Mouse (Mus musculus): ENCODE results near the gene Erich6. TPM values are rescaled to one million over a fixed set of nuclear protein-coding genes. Genes with fewer than 3 reads are reported as not detected.

Gene Erich6
- total and polyA plus RNA-seq, 3 experiments, result not detected

DNA sequence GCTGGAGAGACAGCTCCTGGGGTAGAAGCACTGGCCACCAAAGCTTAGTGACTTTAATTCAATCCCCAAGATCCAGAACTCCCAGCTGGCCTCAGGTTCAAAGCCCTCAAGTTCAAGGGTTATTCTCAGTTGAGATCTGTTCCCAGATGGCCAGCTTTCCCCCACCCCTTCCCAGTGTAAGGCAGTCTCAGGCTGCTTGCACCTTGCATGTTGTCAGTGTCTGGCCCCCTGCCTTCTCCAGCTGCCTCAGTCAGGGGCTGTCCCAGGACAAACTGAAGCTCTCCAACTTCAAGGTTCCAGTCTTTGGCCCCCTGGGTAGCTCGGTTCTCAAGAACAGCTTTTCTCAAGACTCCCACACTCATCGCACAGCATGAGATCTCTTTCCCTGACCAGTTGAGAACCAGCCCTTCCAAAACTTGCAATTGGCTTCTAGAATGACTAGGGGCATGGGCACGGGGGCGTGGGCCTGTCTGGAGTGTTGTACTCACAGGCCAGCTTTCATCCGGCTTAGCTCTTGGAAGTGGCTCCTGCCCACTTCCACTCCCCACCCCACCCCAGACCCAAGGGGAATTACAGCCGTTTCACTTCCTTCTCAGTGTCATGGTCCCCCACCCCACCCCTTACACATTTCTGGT is 34.7 kb upstream of the Erich6 start (continued):
- TF ChIP-seq SIN3A (IDR thresholded peaks at IDR 0.05; ENCODE audit: low read length), result peak; percentile 9; the same call in 1 of the 2 replicates
- peak; percentile 7; the same call in 1 of the 2 replicates for TF ChIP-seq MAX (IDR thresholded peaks at IDR 0.05; ENCODE audit: low read length)
- TF ChIP-seq POLR2A (IDR thresholded peaks at IDR 0.05; ENCODE audit: low read depth, low read length), result 0 out of 2 replicates have a peak, but pooled peaks have one; percentile 25
- TF ChIP-seq CTCF (conservative IDR thresholded peaks at IDR 0.05 in 1 of 2, IDR thresholded peaks at IDR 0.05 in 1 of 2; ENCODE audit: low read depth in 2 of 2, low read length in 2 of 2), result no peak
- 0 out of 2 replicates have a peak, but pooled peaks have one; percentile 43 for TF ChIP-seq MAFK (IDR thresholded peaks at IDR 0.05; ENCODE audit: insufficient replicate concordance, low read length)
- TF ChIP-seq NELFE (IDR thresholded peaks at IDR 0.05; ENCODE audit: low read depth, low read length), result no peak
- 0 out of 2 replicates have a peak, but pooled peaks have one; percentile 81 for TF ChIP-seq MAZ (IDR thresholded peaks at IDR 0.05; ENCODE audit: low read depth, low read length)
- TF ChIP-seq JUN (IDR thresholded peaks at IDR 0.05; ENCODE audit: insufficient read depth, low read depth, low read length), result no peak

DNA sequence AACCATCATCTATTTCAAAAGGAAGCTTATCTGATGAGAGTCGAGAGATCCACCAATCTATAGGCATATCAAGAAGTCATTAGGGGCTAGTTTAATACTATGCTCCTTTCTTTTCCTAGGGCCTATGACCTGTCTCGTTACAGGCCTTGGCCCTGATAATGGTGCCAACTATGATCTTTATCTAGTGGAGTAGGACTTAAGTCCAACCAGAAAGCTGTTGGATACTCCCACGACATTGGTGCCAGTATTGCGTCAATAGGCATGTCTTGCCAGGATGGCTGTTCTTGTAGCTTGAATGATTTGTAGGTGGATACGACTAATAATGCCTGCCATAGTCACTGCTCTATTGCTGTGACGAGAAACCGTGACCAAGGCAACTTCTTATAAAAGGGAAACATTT is 27.0 kb upstream of the Erich6 start:
- in situ Hi-C loops (cut with MboI; ENCODE audit: low pct_ligation_motif_present, low pct_unique_long_range_greater_than_20kb, low sequenced_read_pairs) (loop anchor here (25.0 kb wide), 1 partner anchor 502 kb away; no protein-coding TSS in a partner anchor), dilution Hi-C loops (cut with MboI; ENCODE audit: extremely low pct_ligation_motif_present, extremely low pct_unique_long_range_greater_than_20kb, low sequenced_read_pairs) (no loop called here)
- no peaks in the 10 kb centered on the region for H3K79me2 ChIP-seq (replicated peaks; ENCODE audit: control insufficient read depth, extremely low read depth, insufficient read depth, poor library complexity, severe bottlenecking)
- no peak for TF ChIP-seq HCFC1 (IDR thresholded peaks at IDR 0.05; ENCODE audit: low read depth, low read length)
- no peak for TF ChIP-seq POLR2A (IDR thresholded peaks at IDR 0.05; ENCODE audit: low read depth, low read length)
- TF ChIP-seq MXI1 (IDR thresholded peaks at IDR 0.05; ENCODE audit: low read depth, low read length), result no peak
- no peak for TF ChIP-seq JUND (conservative IDR thresholded peaks at IDR 0.05; ENCODE audit: low read depth, low read length)
- TF ChIP-seq RAD21 (IDR thresholded peaks at IDR 0.05; ENCODE audit: low read depth, low read length), result no peak
- no peak for TF ChIP-seq IRF4 (IDR thresholded peaks at IDR 0.05; ENCODE audit: low read depth, low read length)
- no peak for TF ChIP-seq USF2 (conservative IDR thresholded peaks at IDR 0.05; ENCODE audit: low read depth, low read length)
- no peak for TF ChIP-seq MAX (IDR thresholded peaks at IDR 0.05; ENCODE audit: low read length)
- TF ChIP-seq EP300 (IDR thresholded peaks at IDR 0.05; ENCODE audit: low read length), result no peak
- no peak for TF ChIP-seq ZKSCAN1 (IDR thresholded peaks at IDR 0.05; ENCODE audit: borderline replicate concordance, low read depth, low read length)
- no peak for TF ChIP-seq POLR2AphosphoS2 (IDR thresholded peaks at IDR 0.05; ENCODE audit: low read depth, low read length)
- H3K27ac ChIP-seq (ENCODE audit: insufficient read depth, low read depth), result no peak overlapping the region
- peaks cover 2% of the 10 kb centered on the region in 2 experiments; a peak in 2 of 4 replicates for H3K4me1 ChIP-seq (ENCODE audit: control insufficient read depth in 1 of 2, insufficient read depth in 2 of 2)
- H3K4me3 ChIP-seq (replicated peaks in 1 of 3; ENCODE audit: low read depth in 2 of 3, low read length in 2 of 3, poor library complexity in 1 of 3), result no peak overlapping the region
- no peak overlapping the region for H3K9ac ChIP-seq (ENCODE audit: insufficient read depth, low read depth)
- no peaks in the 10 kb centered on the region for H3K27me3 ChIP-seq (replicated peaks)
- H3K4me2 ChIP-seq (ENCODE audit: insufficient read depth, low read depth, poor library complexity, severe bottlenecking), result no peak overlapping the region
- H3K36me3 ChIP-seq (replicated peaks in 1 of 2; ENCODE audit: control insufficient read depth in 1 of 2, insufficient read depth in 1 of 2, low read length in 1 of 2), result no peaks in the 10 kb centered on the region
- H3K9me3 ChIP-seq (replicated peaks; ENCODE audit: low read length), result no peaks in the 10 kb centered on the region
- DNase-seq (ENCODE audit: extremely low read depth), result no peak

DNA sequence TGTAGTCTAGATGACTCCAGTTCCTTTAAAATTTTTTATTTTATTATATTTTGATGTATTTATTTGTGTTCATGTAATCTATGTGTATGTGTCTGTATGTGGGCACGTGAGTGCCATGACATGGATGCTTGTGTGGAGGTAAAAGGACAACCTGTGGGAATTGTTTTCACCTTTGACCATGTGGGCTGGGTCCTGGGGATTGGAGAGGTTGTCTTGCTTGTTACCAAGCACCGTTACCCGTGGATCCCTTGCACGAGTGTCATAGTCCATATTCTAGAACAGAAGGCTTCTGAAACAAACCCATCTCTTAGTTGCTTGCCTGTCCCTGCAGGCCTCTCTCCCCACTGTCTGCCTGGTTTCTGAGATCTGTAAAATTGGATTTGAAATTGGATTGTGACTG is 23.6 kb upstream of the Erich6 start:
- no peak overlapping the region for H3K4me3 ChIP-seq (replicated peaks in 1 of 3; ENCODE audit: low read depth in 2 of 3, low read length in 2 of 3, poor library complexity in 1 of 3)
- H3K79me2 ChIP-seq (replicated peaks; ENCODE audit: control insufficient read depth, extremely low read depth, insufficient read depth, poor library complexity, severe bottlenecking), result no peaks in the 10 kb centered on the region; the same call in 1 of the 2 replicates
- dilution Hi-C loops (cut with MboI; ENCODE audit: extremely low pct_ligation_motif_present, extremely low pct_unique_long_range_greater_than_20kb, low sequenced_read_pairs), result no loop called here
- H3K9me3 ChIP-seq (replicated peaks; ENCODE audit: low read length), result peaks cover 4% of the 10 kb centered on the region
- peaks cover 2 to 10% of the 10 kb centered on the region in 2 experiments; a peak in 3 of 4 replicates for H3K4me1 ChIP-seq (ENCODE audit: control insufficient read depth in 1 of 2, insufficient read depth in 2 of 2)
- H3K27ac ChIP-seq (ENCODE audit: insufficient read depth, low read depth), result no peak overlapping the region
- H3K9ac ChIP-seq (ENCODE audit: insufficient read depth, low read depth), result no peak overlapping the region
- H3K27me3 ChIP-seq (replicated peaks), result no peaks in the 10 kb centered on the region
- DNase-seq (ENCODE audit: extremely low read depth), result no peak
- no peaks in the 10 kb centered on the region for H3K36me3 ChIP-seq (replicated peaks in 1 of 2; ENCODE audit: control insufficient read depth in 1 of 2, insufficient read depth in 1 of 2, low read length in 1 of 2)
- no peak for TF ChIP-seq BHLHE40 (IDR thresholded peaks at IDR 0.05; ENCODE audit: low read depth, low read length)
- in situ Hi-C loops (cut with MboI; ENCODE audit: low pct_ligation_motif_present, low pct_unique_long_range_greater_than_20kb, low sequenced_read_pairs), result loop anchor here (25.0 kb wide), 1 partner anchor 498 kb away; no protein-coding TSS in a partner anchor
- H3K4me2 ChIP-seq (ENCODE audit: insufficient read depth, low read depth, poor library complexity, severe bottlenecking), result no peak overlapping the region

Data from CH12.LX (cell line).